Mouse (Mus musculus): ENCODE data around the gene Pgs1. TPM values are rescaled to one million over a fixed set of nuclear protein-coding genes. Genes with fewer than 3 reads are reported as not detected.

Gene Pgs1
- total and polyA plus RNA-seq, 3 experiments, result 17.9 to 21.8 (median 18.1) TPM

DNA sequence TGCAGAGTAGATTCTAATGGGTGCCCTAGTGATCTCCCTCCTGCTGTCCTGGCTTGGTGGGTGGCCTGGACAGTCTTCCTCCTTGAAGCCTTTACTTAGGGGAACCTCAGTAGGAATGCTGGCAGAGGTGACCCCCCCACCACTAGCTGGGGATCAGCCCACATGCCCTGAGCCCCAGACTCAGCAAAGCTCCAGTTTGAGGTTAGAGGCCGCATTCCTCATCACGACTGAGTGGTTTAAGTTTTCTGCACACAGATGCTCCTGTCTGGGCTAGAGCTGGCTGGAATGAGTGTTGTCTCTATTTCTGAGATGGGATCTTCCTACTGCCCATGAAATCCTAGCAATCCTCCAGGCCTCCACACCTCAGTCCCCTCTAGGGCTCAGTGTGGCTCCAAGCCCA, 38.0 kb downstream of the Pgs1 start:
- no peak overlapping the region for H3K9ac ChIP-seq (ENCODE audit: low read depth, low read length)
- no peaks in the 10 kb centered on the region for H3K79me2 ChIP-seq (replicated peaks; ENCODE audit: control insufficient read depth, insufficient read depth, low read length)
- intact Hi-C loops (cut with DNase I), result no loop called here
- no peaks in the 10 kb centered on the region for H3K36me3 ChIP-seq (ENCODE audit: control insufficient read depth, insufficient read depth, low read length)
- 79% methylated on average over 2 of the region's 2 CpGs for WGBS
- no peak overlapping the region for H3K27ac ChIP-seq
- DNase-seq, result no peak
- TF ChIP-seq POLR2A (IDR thresholded peaks at IDR 0.05; ENCODE audit: insufficient read depth, low read depth, low read length) (no peak), CTCF (IDR thresholded peaks at IDR 0.05) (no peak), EP300 (IDR thresholded peaks at IDR 0.05; ENCODE audit: insufficient read depth, low read depth, low read length) (no peak)
- no peak overlapping the region for H3K4me3 ChIP-seq
- no peaks in the 10 kb centered on the region for H3K4me1 ChIP-seq (ENCODE audit: control insufficient read depth, insufficient read depth, low read length)
- no peaks in the 10 kb centered on the region for H3K27me3 ChIP-seq (ENCODE audit: control insufficient read depth, insufficient read depth, low read length)

DNA sequence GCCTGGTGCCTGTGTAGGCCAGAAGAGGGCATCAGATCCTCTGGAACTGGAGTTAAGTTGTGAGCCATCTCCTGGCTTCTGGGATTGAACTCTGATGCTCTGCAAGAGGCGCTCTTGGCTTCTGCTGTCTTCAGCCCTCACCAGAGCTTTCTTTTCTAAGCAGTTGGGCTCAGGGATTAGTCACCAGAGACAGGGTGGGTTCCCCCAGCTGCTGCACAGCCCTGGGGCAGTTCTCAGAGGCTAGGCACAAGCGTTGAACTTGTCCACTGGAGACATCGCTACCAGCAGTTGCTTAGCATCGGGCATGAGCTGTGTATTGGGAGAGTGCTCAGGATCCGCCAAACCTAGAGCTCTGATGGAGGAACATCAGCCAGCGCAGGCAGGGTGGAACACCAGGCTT, 43.1 kb downstream of the Pgs1 start:
- TF ChIP-seq EP300 (IDR thresholded peaks at IDR 0.05; ENCODE audit: insufficient read depth, low read depth, low read length), result no peak
- TF ChIP-seq POLR2A (IDR thresholded peaks at IDR 0.05; ENCODE audit: insufficient read depth, low read depth, low read length), result no peak
- no peak for TF ChIP-seq CTCF (IDR thresholded peaks at IDR 0.05)
- Histone ChIP-seq H3K4me3 (no peak overlapping the region), H3K79me2 (replicated peaks; ENCODE audit: control insufficient read depth, insufficient read depth, low read length) (no peaks in the 10 kb centered on the region), H3K4me1 (ENCODE audit: control insufficient read depth, insufficient read depth, low read length) (no peaks in the 10 kb centered on the region), H3K27ac (no peak overlapping the region), H3K36me3 (ENCODE audit: control insufficient read depth, insufficient read depth, low read length) (no peaks in the 10 kb centered on the region), H3K9ac (ENCODE audit: low read depth, low read length) (no peak overlapping the region), H3K27me3 (ENCODE audit: control insufficient read depth, insufficient read depth, low read length) (no peaks in the 10 kb centered on the region)
- WGBS, result 92% methylated on average over 6 of the region's 6 CpGs
- DNase-seq, result no peak
- intact Hi-C loops (cut with DNase I), result no loop called here

DNA sequence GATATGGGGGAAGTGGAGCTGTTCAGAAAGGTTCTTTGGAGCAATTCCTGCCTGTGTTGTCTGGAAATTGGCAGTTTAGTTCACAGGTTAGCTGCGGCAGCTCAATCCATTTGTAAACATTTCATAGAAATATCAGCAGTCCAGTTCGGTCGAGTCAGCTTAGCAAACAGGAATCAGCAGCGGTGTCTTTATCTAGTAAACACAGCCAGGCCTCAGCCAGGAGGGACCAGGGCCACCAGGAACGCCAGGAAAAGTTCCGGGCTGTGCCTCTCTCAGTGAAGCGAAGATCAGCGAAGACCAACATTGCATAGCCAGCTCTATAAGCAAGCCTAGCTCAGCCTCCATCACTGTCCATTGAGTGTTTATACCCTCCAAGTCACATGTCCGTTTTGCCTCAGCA, 45.0 kb downstream of the Pgs1 start:
- intact Hi-C loops (cut with DNase I), result no loop called here
- H3K79me2 ChIP-seq (replicated peaks; ENCODE audit: control insufficient read depth, insufficient read depth, low read length), result no peaks in the 10 kb centered on the region
- H3K9ac ChIP-seq (ENCODE audit: low read depth, low read length), result no peak overlapping the region
- H3K4me1 ChIP-seq (ENCODE audit: control insufficient read depth, insufficient read depth, low read length), result no peaks in the 10 kb centered on the region
- WGBS, result 91% methylated on average over 9 of the region's 9 CpGs
- H3K4me3 ChIP-seq, result no peak overlapping the region
- H3K27ac ChIP-seq, result no peak overlapping the region
- H3K27me3 ChIP-seq (ENCODE audit: control insufficient read depth, insufficient read depth, low read length), result no peaks in the 10 kb centered on the region
- no peak for DNase-seq
- TF ChIP-seq EP300 (IDR thresholded peaks at IDR 0.05; ENCODE audit: insufficient read depth, low read depth, low read length), result no peak
- no peak for TF ChIP-seq CTCF (IDR thresholded peaks at IDR 0.05)
- TF ChIP-seq POLR2A (IDR thresholded peaks at IDR 0.05; ENCODE audit: insufficient read depth, low read depth, low read length), result no peak
- H3K36me3 ChIP-seq (ENCODE audit: control insufficient read depth, insufficient read depth, low read length), result no peaks in the 10 kb centered on the region

DNA sequence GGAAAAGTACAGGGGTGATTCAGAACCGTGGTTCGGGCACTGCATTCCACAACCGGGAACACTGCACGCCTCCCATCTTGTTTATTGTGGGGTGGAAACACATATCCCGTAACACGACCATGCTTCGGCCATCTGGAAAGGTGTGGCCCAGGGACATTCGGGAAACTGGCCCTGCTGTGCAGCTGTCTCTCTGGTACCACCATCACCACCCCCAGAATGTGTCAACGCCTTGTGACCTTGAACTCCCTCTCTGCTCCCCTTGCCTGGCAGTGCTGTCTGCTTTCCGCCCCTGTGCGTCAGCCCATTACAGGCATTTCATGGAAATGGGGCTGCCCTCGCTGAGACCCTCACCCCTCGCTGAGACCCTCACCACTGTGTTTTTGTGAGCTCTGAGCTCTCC, 48.3 kb downstream of the Pgs1 start:
- no peaks in the 10 kb centered on the region for H3K79me2 ChIP-seq (replicated peaks; ENCODE audit: control insufficient read depth, insufficient read depth, low read length)
- TF ChIP-seq EP300 (IDR thresholded peaks at IDR 0.05; ENCODE audit: insufficient read depth, low read depth, low read length) (no peak), CTCF (IDR thresholded peaks at IDR 0.05) (no peak), POLR2A (IDR thresholded peaks at IDR 0.05; ENCODE audit: insufficient read depth, low read depth, low read length) (no peak)
- no peaks in the 10 kb centered on the region for H3K36me3 ChIP-seq (ENCODE audit: control insufficient read depth, insufficient read depth, low read length)
- 64% methylated on average over 13 of the region's 13 CpGs for WGBS
- no peak overlapping the region for H3K4me3 ChIP-seq
- H3K27ac ChIP-seq, result no peak overlapping the region
- H3K9ac ChIP-seq (ENCODE audit: low read depth, low read length), result no peak overlapping the region
- DNase-seq, result no peak
- intact Hi-C loops (cut with DNase I), result no loop called here
- H3K27me3 ChIP-seq (ENCODE audit: control insufficient read depth, insufficient read depth, low read length), result no peaks in the 10 kb centered on the region
- no peaks in the 10 kb centered on the region for H3K4me1 ChIP-seq (ENCODE audit: control insufficient read depth, insufficient read depth, low read length)

DNA sequence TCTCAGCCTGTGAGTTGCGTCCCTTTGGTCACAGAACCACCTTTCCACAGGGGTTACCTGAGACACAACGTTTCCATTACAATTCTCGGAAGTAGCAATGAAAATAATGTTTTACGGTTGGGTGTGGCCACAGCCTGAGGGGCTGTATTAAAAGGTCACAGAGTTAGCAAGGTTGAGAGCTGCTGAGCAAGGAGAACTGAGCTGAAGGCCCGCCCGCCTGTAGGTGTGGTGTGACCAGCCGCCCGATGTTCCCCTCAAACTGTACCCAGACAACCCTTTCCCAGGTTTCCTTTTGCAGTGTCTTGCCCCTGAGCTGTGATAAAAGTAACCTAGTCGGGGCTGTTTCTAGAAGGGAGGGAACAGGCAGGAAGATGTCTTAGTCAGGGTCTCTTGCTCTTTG, 49.0 kb downstream of the Pgs1 start:
- Histone ChIP-seq H3K27ac (no peak overlapping the region), H3K79me2 (replicated peaks; ENCODE audit: control insufficient read depth, insufficient read depth, low read length) (no peaks in the 10 kb centered on the region), H3K4me1 (ENCODE audit: control insufficient read depth, insufficient read depth, low read length) (no peaks in the 10 kb centered on the region), H3K27me3 (ENCODE audit: control insufficient read depth, insufficient read depth, low read length) (no peaks in the 10 kb centered on the region), H3K9ac (ENCODE audit: low read depth, low read length) (no peak overlapping the region), H3K36me3 (ENCODE audit: control insufficient read depth, insufficient read depth, low read length) (no peaks in the 10 kb centered on the region), H3K4me3 (no peak overlapping the region)
- TF ChIP-seq EP300 (IDR thresholded peaks at IDR 0.05; ENCODE audit: insufficient read depth, low read depth, low read length), result no peak
- no peak for TF ChIP-seq CTCF (IDR thresholded peaks at IDR 0.05)
- no peak for TF ChIP-seq POLR2A (IDR thresholded peaks at IDR 0.05; ENCODE audit: insufficient read depth, low read depth, low read length)
- no peak for DNase-seq
- intact Hi-C loops (cut with DNase I), result no loop called here
- WGBS, result 69% methylated on average over 9 of the region's 9 CpGs

DNA sequence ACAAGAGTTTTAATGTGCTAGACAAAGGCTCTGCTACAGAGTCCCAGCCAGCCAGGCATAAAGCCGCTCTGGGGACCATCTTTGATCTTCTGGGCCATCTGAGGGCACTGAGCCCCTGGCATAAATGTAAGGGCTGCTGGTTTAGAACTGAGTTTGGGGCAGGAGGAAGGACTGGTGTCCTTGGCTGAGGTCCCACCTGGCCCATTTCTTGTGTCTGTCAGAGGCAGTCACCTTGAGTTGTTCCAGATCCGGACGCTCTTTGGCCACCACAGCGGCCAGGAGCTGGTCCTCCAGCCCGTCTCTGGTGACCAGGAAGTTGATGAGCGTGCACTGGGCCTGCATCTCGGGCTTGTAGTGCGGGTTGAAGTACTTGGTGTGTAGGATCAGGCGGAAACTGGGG, 56.7 kb downstream of the Pgs1 start:
- Histone ChIP-seq H3K27ac (no peak overlapping the region), H3K27me3 (ENCODE audit: control insufficient read depth, insufficient read depth, low read length) (no peaks in the 10 kb centered on the region), H3K4me1 (ENCODE audit: control insufficient read depth, insufficient read depth, low read length) (no peaks in the 10 kb centered on the region), H3K79me2 (replicated peaks; ENCODE audit: control insufficient read depth, insufficient read depth, low read length) (no peaks in the 10 kb centered on the region), H3K4me3 (no peak overlapping the region), H3K36me3 (ENCODE audit: control insufficient read depth, insufficient read depth, low read length) (no peaks in the 10 kb centered on the region), H3K9ac (ENCODE audit: low read depth, low read length) (no peak overlapping the region)
- WGBS, result 85% methylated on average over 9 of the region's 9 CpGs
- TF ChIP-seq EP300 (IDR thresholded peaks at IDR 0.05; ENCODE audit: insufficient read depth, low read depth, low read length), result no peak
- TF ChIP-seq POLR2A (IDR thresholded peaks at IDR 0.05; ENCODE audit: insufficient read depth, low read depth, low read length), result no peak
- no peak for TF ChIP-seq CTCF (IDR thresholded peaks at IDR 0.05)
- DNase-seq, result no peak
- intact Hi-C loops (cut with DNase I), result no loop called here
